Mouse (Mus musculus): ENCODE measurements around the gene Dzank1. TPM values are rescaled to one million over a fixed set of nuclear protein-coding genes. Genes with fewer than 3 reads are reported as not detected.
A peak's percentile ranks its signal among the peaks of the same experiment; 100 is the strongest.

The Dzank1 gene
- polyA plus RNA-seq, 1 experiment = 15.4 TPM

DNA sequence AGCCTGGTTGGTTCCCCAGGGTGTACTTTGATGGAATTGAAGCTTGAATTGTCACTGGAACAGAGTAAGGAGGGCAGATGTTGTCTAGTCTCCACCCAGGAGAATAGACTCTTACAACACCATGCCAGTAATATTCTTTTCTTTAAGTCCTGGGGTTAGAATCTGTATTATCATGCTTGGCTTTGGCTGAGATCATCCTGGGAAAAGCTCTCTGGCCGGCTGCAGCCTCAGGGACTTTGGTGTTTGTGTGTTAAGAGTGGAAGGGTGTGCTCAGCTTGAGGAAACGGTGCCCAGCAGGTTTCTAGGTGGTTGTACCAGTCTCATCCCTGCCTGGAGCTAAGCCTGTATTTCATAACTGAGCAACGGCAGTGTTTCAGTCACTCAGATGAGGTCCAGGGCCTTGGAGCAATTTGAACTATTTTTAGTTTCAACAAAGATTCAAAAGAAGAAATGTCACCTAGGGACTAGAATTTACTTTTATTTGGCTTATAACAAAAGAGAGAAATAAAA lies 88.0 kb downstream of the Dzank1 start:
- DNase-seq (ENCODE audit: low read depth) = no peak
- TF ChIP-seq CTCF (IDR thresholded peaks at IDR 0.05; ENCODE audit: borderline replicate concordance, extremely low read depth, insufficient read depth, insufficient read length) = no peak
- no peak for TF ChIP-seq POLR2A (IDR thresholded peaks at IDR 0.05; ENCODE audit: borderline replicate concordance, extremely low read depth, insufficient read depth, insufficient read length, poor library complexity, severe bottlenecking)

- DNase-seq (ENCODE audit: low read depth) = no peak
- TF ChIP-seq POLR2A (IDR thresholded peaks at IDR 0.05; ENCODE audit: borderline replicate concordance, extremely low read depth, insufficient read depth, insufficient read length, poor library complexity, severe bottlenecking) = no peak
- TF ChIP-seq CTCF (IDR thresholded peaks at IDR 0.05; ENCODE audit: borderline replicate concordance, extremely low read depth, insufficient read depth, insufficient read length) = peak; percentile 33; the same call in 1 of the 2 replicates
Measured at GRCm38 (mm10) chr2:144438424-144438823, 88.8 kb downstream of the Dzank1 start.

- peak; percentile 23 for DNase-seq (ENCODE audit: low read depth)
- no peak for TF ChIP-seq CTCF (IDR thresholded peaks at IDR 0.05; ENCODE audit: borderline replicate concordance, extremely low read depth, insufficient read depth, insufficient read length)
- TF ChIP-seq POLR2A (IDR thresholded peaks at IDR 0.05; ENCODE audit: borderline replicate concordance, extremely low read depth, insufficient read depth, insufficient read length, poor library complexity, severe bottlenecking) = no peak
Measured at GRCm38 (mm10) chr2:144435679-144436078, 91.5 kb downstream of the Dzank1 start.

- TF ChIP-seq CTCF (IDR thresholded peaks at IDR 0.05; ENCODE audit: borderline replicate concordance, extremely low read depth, insufficient read depth, insufficient read length) = no peak
- no peak for TF ChIP-seq POLR2A (IDR thresholded peaks at IDR 0.05; ENCODE audit: borderline replicate concordance, extremely low read depth, insufficient read depth, insufficient read length, poor library complexity, severe bottlenecking)
- no peak for DNase-seq (ENCODE audit: low read depth)
Measured at GRCm38 (mm10) chr2:144431286-144431825, 95.9 kb downstream of the Dzank1 start.

DNA sequence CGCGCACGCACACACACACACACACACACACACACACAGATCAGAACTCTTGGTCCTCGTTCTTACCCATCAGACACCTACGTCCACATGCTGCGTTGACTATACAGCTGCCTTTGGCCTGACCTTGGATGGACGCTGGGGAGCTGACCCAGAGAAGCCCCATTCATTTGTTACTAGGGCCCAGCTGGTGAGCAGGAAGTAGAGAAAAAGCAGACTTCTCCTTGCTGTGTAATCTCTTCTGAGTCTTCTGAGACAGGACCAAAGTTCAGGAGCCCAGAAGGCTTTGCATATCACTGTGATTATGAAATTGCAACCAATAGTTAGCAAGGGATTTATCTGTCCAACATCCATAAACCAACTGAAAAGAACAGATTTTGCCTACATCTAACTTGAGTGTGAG lies 98.0 kb downstream of the Dzank1 start:
- no peak for DNase-seq (ENCODE audit: low read depth)
- TF ChIP-seq CTCF (IDR thresholded peaks at IDR 0.05; ENCODE audit: borderline replicate concordance, extremely low read depth, insufficient read depth, insufficient read length) = no peak
- no peak for TF ChIP-seq POLR2A (IDR thresholded peaks at IDR 0.05; ENCODE audit: borderline replicate concordance, extremely low read depth, insufficient read depth, insufficient read length, poor library complexity, severe bottlenecking)

DNA sequence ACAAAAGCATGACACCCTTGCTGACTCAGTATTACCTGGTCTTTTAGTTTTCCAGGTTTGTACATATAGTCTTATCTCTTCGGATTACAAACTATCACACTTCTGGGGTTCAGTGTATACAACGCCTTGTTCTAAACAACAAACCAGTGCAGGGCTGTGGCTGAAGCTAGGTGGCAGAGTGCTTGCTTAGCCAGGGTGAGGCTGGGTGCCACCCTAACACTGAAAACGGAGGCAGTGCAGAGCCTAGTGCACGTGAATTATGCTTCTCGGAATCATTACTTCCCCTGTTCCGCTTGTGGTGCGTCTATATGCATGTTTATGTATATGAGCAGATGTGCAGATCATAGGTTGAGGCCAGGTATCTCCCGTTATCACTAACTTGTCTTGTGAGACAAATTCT lies 98.6 kb downstream of the Dzank1 start:
- no peak for DNase-seq (ENCODE audit: low read depth)
- TF ChIP-seq CTCF (IDR thresholded peaks at IDR 0.05; ENCODE audit: borderline replicate concordance, extremely low read depth, insufficient read depth, insufficient read length) = no peak
- TF ChIP-seq POLR2A (IDR thresholded peaks at IDR 0.05; ENCODE audit: borderline replicate concordance, extremely low read depth, insufficient read depth, insufficient read length, poor library complexity, severe bottlenecking) = no peak

DNA sequence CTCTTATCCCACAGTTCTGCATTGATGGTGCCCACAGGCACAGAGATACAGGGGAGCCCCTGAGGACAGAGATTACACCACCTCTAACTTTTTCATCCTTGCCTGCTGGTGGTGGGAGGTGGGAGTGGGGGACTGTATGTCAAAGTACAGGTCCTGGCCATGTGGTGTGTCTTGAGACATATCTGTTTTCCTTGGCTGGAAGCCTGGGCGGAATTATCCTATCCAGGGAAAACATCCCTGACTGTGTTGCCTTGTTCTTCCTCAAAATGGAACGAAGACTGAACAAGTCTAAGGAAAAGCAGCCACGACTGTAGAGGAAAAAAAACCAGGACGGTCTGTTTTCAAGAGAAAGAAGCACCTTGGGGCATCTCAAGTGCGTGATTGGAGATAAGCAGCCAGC lies 99.4 kb downstream of the Dzank1 start:
- no peak for DNase-seq (ENCODE audit: low read depth)
- TF ChIP-seq CTCF (IDR thresholded peaks at IDR 0.05; ENCODE audit: borderline replicate concordance, extremely low read depth, insufficient read depth, insufficient read length) (no peak), POLR2A (IDR thresholded peaks at IDR 0.05; ENCODE audit: borderline replicate concordance, extremely low read depth, insufficient read depth, insufficient read length, poor library complexity, severe bottlenecking) (no peak)

- no peak for TF ChIP-seq CTCF (IDR thresholded peaks at IDR 0.05; ENCODE audit: borderline replicate concordance, extremely low read depth, insufficient read depth, insufficient read length)
- no peak for TF ChIP-seq POLR2A (IDR thresholded peaks at IDR 0.05; ENCODE audit: borderline replicate concordance, extremely low read depth, insufficient read depth, insufficient read length, poor library complexity, severe bottlenecking)
- DNase-seq (ENCODE audit: low read depth) = no peak
Measured at GRCm38 (mm10) chr2:144425761-144426160, 101.5 kb downstream of the Dzank1 start.

DNA sequence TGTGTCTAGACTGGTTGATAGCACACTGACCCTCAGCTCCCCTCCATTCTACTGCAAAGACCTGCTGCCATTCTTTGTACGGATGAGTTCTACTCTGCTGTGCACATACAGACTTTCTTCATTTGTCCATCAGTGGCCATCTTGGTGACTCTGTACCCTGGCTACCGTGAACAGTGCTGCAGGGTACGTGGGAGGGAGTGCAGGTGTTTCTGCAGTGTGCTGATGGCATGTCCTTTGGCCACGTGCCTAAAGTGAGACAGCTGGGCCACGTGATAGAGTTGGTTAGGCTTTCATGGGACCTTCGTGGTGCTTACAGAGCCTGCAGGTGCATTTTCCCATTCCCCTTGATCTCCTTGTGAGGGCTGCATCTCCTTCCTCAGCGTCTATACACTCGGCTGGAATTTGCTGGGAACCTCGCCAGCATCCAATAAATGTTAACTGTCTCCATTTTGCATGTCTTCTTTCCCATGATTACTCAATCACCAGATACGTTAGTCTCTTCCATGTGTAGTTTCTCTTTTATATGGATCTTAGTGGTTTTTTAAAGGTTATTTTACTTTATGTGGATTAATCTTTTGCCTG lies 105.0 kb downstream of the Dzank1 start:
- no peak for TF ChIP-seq CTCF (IDR thresholded peaks at IDR 0.05; ENCODE audit: borderline replicate concordance, extremely low read depth, insufficient read depth, insufficient read length)
- TF ChIP-seq POLR2A (IDR thresholded peaks at IDR 0.05; ENCODE audit: borderline replicate concordance, extremely low read depth, insufficient read depth, insufficient read length, poor library complexity, severe bottlenecking) = no peak
- peak; percentile 18 for DNase-seq (ENCODE audit: low read depth)

Other genes with a start within 250 kb of the Dzank1 start
- 0.34 TPM in 2 replicates for gene Ovol2, start 195.3 kb downstream of the Dzank1 start, polyA plus RNA-seq (2012; rRNA removed)
- gene Kat14, start 158.4 kb downstream of the Dzank1 start, polyA plus RNA-seq (2012; rRNA removed) = 29.5 and 31.6 TPM in 2 replicates
- not detected in 2 replicates for gene Pet117, start 158.4 kb downstream of the Dzank1 start, polyA plus RNA-seq (2012; rRNA removed)
- 21.8 and 23.9 TPM in 2 replicates for gene Polr3f, start 304 bp upstream of the Dzank1 start, polyA plus RNA-seq (2012; rRNA removed)
- 32.2 and 32.9 TPM in 2 replicates for gene Rbbp9, start 23.5 kb upstream of the Dzank1 start, polyA plus RNA-seq (2012; rRNA removed)
- 63.3 and 64.5 TPM in 2 replicates for gene Sec23b, start 28.8 kb upstream of the Dzank1 start, polyA plus RNA-seq (2012; rRNA removed)
- 35.9 and 37.9 TPM in 2 replicates for gene Smim26, start 66.6 kb upstream of the Dzank1 start, polyA plus RNA-seq (2012; rRNA removed)
- gene Dtd1, start 72.5 kb upstream of the Dzank1 start, polyA plus RNA-seq (2012; rRNA removed) = 39.0 and 49.0 TPM in 2 replicates